9 mouse cellular contexts compared by ENCODE assay signal in genomic region chr10:59896211-59896610, GRCm38 (mm10). TPM values are rescaled to one million over a fixed set of nuclear protein-coding genes. Genes with fewer than 3 reads are reported as not detected.
DNase-seq lines count a peak whose midpoint lies in the region; ATAC-seq and TF ChIP-seq lines count a peak whose summit lies in the region.
"Had no signal": no experiment of that assay in that cellular context is flagged by ENCODE, and none has a peak within 500 bp of the region (broad histone marks: within the 10 kb centered on the region; RNA-seq: fewer than 3 reads in every experiment).

No protein-coding gene starts in this region.

- TF ChIP-seq EP300 in heart, adult 2 months (IDR thresholded peaks at IDR 0.05; ENCODE audit: insufficient read depth, low read depth, low read length): no peak

- no peaks in the 10 kb centered on the region for H3K79me2 ChIP-seq in heart, adult 2 months (replicated peaks; ENCODE audit: control insufficient read depth, insufficient read depth, low read length)
- H3K79me2 ChIP-seq in C2C12 (ENCODE audit: control insufficient read depth, insufficient read depth): no peaks in the 10 kb centered on the region

- no peak for TF ChIP-seq POLR2A in heart, adult 2 months (IDR thresholded peaks at IDR 0.05; ENCODE audit: insufficient read depth, low read depth, low read length)

- no peak for TF ChIP-seq CTCF in heart, adult 2 months (IDR thresholded peaks at IDR 0.05)
- no peak for TF ChIP-seq CTCF in C2C12 (IDR thresholded peaks at IDR 0.05; ENCODE audit: control insufficient read depth, insufficient read depth, insufficient read length)

- no peaks in the 10 kb centered on the region for H3K27me3 ChIP-seq in heart, adult 2 months (ENCODE audit: control insufficient read depth, insufficient read depth, low read length)
- no peaks in the 10 kb centered on the region for H3K27me3 ChIP-seq in C2C12 (ENCODE audit: control insufficient read depth, insufficient read depth, insufficient read length)
- no peaks in the 10 kb centered on the region for H3K27me3 ChIP-seq in forebrain, embryonic 14.5 days (replicated peaks; ENCODE audit: control insufficient read depth, insufficient read depth, low read length)
- no peaks in the 10 kb centered on the region for H3K27me3 ChIP-seq in liver, embryonic 15.5 days

- ATAC-seq in forebrain, embryonic 14.5 days: no peak
- no peak for ATAC-seq in liver, embryonic 15.5 days (ENCODE audit: insufficient read depth)
- ATAC-seq: intestine, postnatal 0 days had no signal

- peak overlapping the region; percentile 7 for H3ac ChIP-seq in C2C12 (ENCODE audit: control insufficient read depth, insufficient read length, low read depth)

- no peak overlapping the region for H3K4me3 ChIP-seq in heart, adult 2 months
- H3K4me3 ChIP-seq in C2C12 (ENCODE audit: insufficient read depth, poor library complexity, severe bottlenecking): no peak overlapping the region
- no peak overlapping the region for H3K4me3 ChIP-seq in forebrain, embryonic 14.5 days (ENCODE audit: low read depth, low read length)
- no peak overlapping the region for H3K4me3 ChIP-seq in liver, embryonic 15.5 days (replicated peaks)

- peaks cover 13% of the 10 kb centered on the region for H3K4me1 ChIP-seq in heart, adult 2 months (ENCODE audit: control insufficient read depth, insufficient read depth, low read length)
- H3K4me1 ChIP-seq in forebrain, embryonic 14.5 days (ENCODE audit: control insufficient read depth, insufficient read depth, low read length): peaks cover 47% of the 10 kb centered on the region
- H3K4me1 ChIP-seq in liver, embryonic 15.5 days (replicated peaks): peaks cover 66% of the 10 kb centered on the region

- H3K9ac ChIP-seq in heart, adult 2 months (ENCODE audit: low read depth, low read length): no peak overlapping the region
- peak overlapping the region; percentile 40; the same call in 1 of the 2 replicates for H3K9ac ChIP-seq in forebrain, embryonic 14.5 days (ENCODE audit: low read length)
- H3K9ac ChIP-seq in liver, embryonic 15.5 days: no peak overlapping the region

- no peak overlapping the region for H3K4me2 ChIP-seq in forebrain, embryonic 14.5 days (ENCODE audit: low read length)
- no peak overlapping the region for H3K4me2 ChIP-seq in liver, embryonic 15.5 days

- DNase-seq in heart, adult 2 months: no peak
- no peak for DNase-seq in heart, adult 8-10 months (ENCODE audit: low spot score)
- DNase-seq in forebrain, embryonic 14.5 days (ENCODE audit: low spot score): no peak
- DNase-seq in embryo, embryonic 9.5 days (ENCODE audit: extremely low spot score): no peak
- no peak for DNase-seq in cerebellum, postnatal 14 days
- no peak for DNase-seq in right cerebral cortex, adult 18-20 months

- 96% methylated on average over 4 of the region's 4 CpGs for WGBS in heart, adult 2 months
- WGBS in forebrain, embryonic 14.5 days: 89% methylated on average over 4 of the region's 4 CpGs
- 83% methylated on average over 4 of the region's 4 CpGs for WGBS in liver, embryonic 15.5 days (ENCODE audit: insufficient replicate concordance)

- H3K36me3 ChIP-seq in heart, adult 2 months (ENCODE audit: control insufficient read depth, insufficient read depth, low read length): no peaks in the 10 kb centered on the region
- peaks cover 73% of the 10 kb centered on the region for H3K36me3 ChIP-seq in C2C12 (ENCODE audit: control insufficient read depth, insufficient read depth)
- H3K36me3 ChIP-seq in forebrain, embryonic 14.5 days (ENCODE audit: control insufficient read depth, insufficient read depth, low read length): peaks cover 44% of the 10 kb centered on the region
- peaks cover 75% of the 10 kb centered on the region for H3K36me3 ChIP-seq in liver, embryonic 15.5 days (replicated peaks)

- no peaks in the 10 kb centered on the region for H3K79me3 ChIP-seq in C2C12 (ENCODE audit: low read depth)

- intact Hi-C loops in heart, adult 2 months (cut with DNase I): loop anchor here (2.0 to 10.0 kb wide), 2 partner anchors 27 to 349 kb away; no protein-coding TSS in a partner anchor

- H3K9me3 ChIP-seq in forebrain, embryonic 14.5 days (replicated peaks; ENCODE audit: control insufficient read depth, low read length): no peaks in the 10 kb centered on the region
- H3K9me3 ChIP-seq in liver, embryonic 15.5 days (replicated peaks): no peaks in the 10 kb centered on the region

- peak overlapping the region; percentile 23 for H3K27ac ChIP-seq in heart, adult 2 months
- H3K27ac ChIP-seq in forebrain, embryonic 14.5 days (ENCODE audit: low read depth, low read length): peak overlapping the region; percentile 99
- H3K27ac ChIP-seq in liver, embryonic 15.5 days (replicated peaks): peak overlapping the region; percentile 96; the same call in 1 of the 2 replicates

TF ChIP-seq in C2C12, 6 proteins besides CTCF, POLR2A, EP300 and RAD21:
- TF ChIP-seq MYOD1 (IDR thresholded peaks at IDR 0.05; ENCODE audit: control insufficient read depth, insufficient read length, low read depth) (no peak), FOSL1 (IDR thresholded peaks at IDR 0.05; ENCODE audit: insufficient read depth, low read length, poor library complexity, severe bottlenecking) (no peak), MAX (IDR thresholded peaks at IDR 0.05) (no peak), MYOG (IDR thresholded peaks at IDR 0.05; ENCODE audit: control insufficient read depth, extremely low read depth, insufficient read length) (no peak), USF1 (IDR thresholded peaks at IDR 0.05; ENCODE audit: low read depth) (no peak), CEBPB (IDR thresholded peaks at IDR 0.05; ENCODE audit: low read depth) (no peak)

RNA-seq across cellular contexts. Expression of gene Dnajb12, which starts 16.9 kb away (rescaled TPM):
- total RNA-seq in heart, adult 2 months (2021): 10 to 100 TPM; 36.8 to 45.4 TPM
- 32.9 and 39.2 TPM in 2 replicates for polyA plus RNA-seq in heart, adult 2 months (2012; rRNA removed)
- total RNA-seq in heart, adult 8-10 months (2022): 10 to 100 TPM; 38.1 to 44.8 (median 44.4) TPM
- 25.8 TPM for polyA plus RNA-seq in C2C12 (2012; fragmentation: generic; extraction: Trizol)
- 18.8 and 19.7 TPM in 2 replicates for polyA plus RNA-seq in forebrain, embryonic 14.5 days (2014; fragmentation: Nextera tagmentation; extraction: Ambion mirVana)
- 14.3 and 15.0 TPM in 2 replicates for polyA plus RNA-seq in liver, embryonic 15.5 days (2015; fragmentation: Nextera tagmentation; extraction: Ambion mirVana)

RNA-seq across cellular contexts. Expression of gene Ddit4, which starts 55.4 kb away (rescaled TPM):
- total RNA-seq in heart, adult 2 months (2021): 100 to 1,000 TPM in 1 of 2 experiments, 10 to 100 TPM in 1; 70.7 to 219 TPM
- 48.0 and 55.5 TPM in 2 replicates for polyA plus RNA-seq in heart, adult 2 months (2012; rRNA removed)
- total RNA-seq in heart, adult 8-10 months (2022): 10 to 100 TPM; 22.1 to 74.4 (median 55.6) TPM
- polyA plus RNA-seq in C2C12 (2012; fragmentation: generic; extraction: Trizol): 62.7 TPM
- polyA plus RNA-seq in forebrain, embryonic 14.5 days (2014; fragmentation: Nextera tagmentation; extraction: Ambion mirVana): 10.2 and 11.1 TPM in 2 replicates
- polyA plus RNA-seq in liver, embryonic 15.5 days (2015; fragmentation: Nextera tagmentation; extraction: Ambion mirVana): 5.6 and 6.6 TPM in 2 replicates

Comparison
In these comparisons a context has a peak if more than half of its experiments do, and no peak if none do; other contexts are left out.
1. H3K27ac ChIP-seq: peak in every context shown above with its lines; median percentile 99 in forebrain, embryonic 14.5 days; 96 in liver, embryonic 15.5 days; 23 in heart, adult 2 months.